In genomic region chr15:102074070-102074731, GRCm38 (mm10) we compare ENCODE assay signal across 8 mouse cellular contexts. TPM values are rescaled to one million over a fixed set of nuclear protein-coding genes. Genes with fewer than 3 reads are reported as not detected.
DNase-seq lines count a peak whose midpoint lies in the region; ATAC-seq and TF ChIP-seq lines count a peak whose summit lies in the region.

No protein-coding gene starts in this region.

- WGBS in forebrain, embryonic 11.5 days, result under 1% methylated on average over 56 of the region's 57 CpGs
- WGBS in heart, postnatal 0 days, result under 1% methylated on average over 46 of the region's 57 CpGs
- under 1% methylated on average over 55 of the region's 57 CpGs for WGBS in neural tube, embryonic 14.5 days
- WGBS in thymus, adult 2 months, result under 1% methylated on average over 57 of the region's 57 CpGs

- H3K36me3 ChIP-seq in forebrain, embryonic 11.5 days (ENCODE audit: control insufficient read depth, insufficient read depth, low read length), result no peaks in the 10 kb centered on the region
- no peaks in the 10 kb centered on the region for H3K36me3 ChIP-seq in heart, postnatal 0 days (replicated peaks; ENCODE audit: control insufficient read depth, insufficient read depth, low read length)
- no peaks in the 10 kb centered on the region for H3K36me3 ChIP-seq in neural tube, embryonic 14.5 days (ENCODE audit: control insufficient read depth, insufficient read depth, low read length)
- H3K36me3 ChIP-seq in thymus, adult 2 months (ENCODE audit: control insufficient read depth, insufficient read depth, low read length), result no peaks in the 10 kb centered on the region

- H3K4me2 ChIP-seq in forebrain, embryonic 11.5 days (ENCODE audit: low read depth, low read length, severe bottlenecking), result peak overlapping the region; percentile 90
- peak overlapping the region; percentile 81 for H3K4me2 ChIP-seq in heart, postnatal 0 days (ENCODE audit: low read depth, low read length)
- peak overlapping the region; percentile 89 for H3K4me2 ChIP-seq in neural tube, embryonic 14.5 days (ENCODE audit: low read depth, low read length)

- H3K4me1 ChIP-seq in forebrain, embryonic 11.5 days (replicated peaks; ENCODE audit: control insufficient read depth, insufficient read depth, low read length), result peaks cover 4% of the 10 kb centered on the region; the same call in 1 of the 2 replicates
- H3K4me1 ChIP-seq in heart, postnatal 0 days (ENCODE audit: control insufficient read depth, insufficient read depth), result peaks cover 17% of the 10 kb centered on the region; the same call in 1 of the 2 replicates
- H3K4me1 ChIP-seq in neural tube, embryonic 14.5 days (ENCODE audit: control insufficient read depth, insufficient read depth, low read length), result peaks cover 21% of the 10 kb centered on the region
- peaks cover 11% of the 10 kb centered on the region for H3K4me1 ChIP-seq in thymus, adult 2 months (replicated peaks; ENCODE audit: control insufficient read depth, insufficient read depth, low read length)

- 0 out of 2 replicates have a peak, but pooled peaks have one; percentile 10 for TF ChIP-seq POLR2A in thymus, adult 2 months (IDR thresholded peaks at IDR 0.05; ENCODE audit: control insufficient read depth, extremely low read depth, insufficient read depth, low read length, poor library complexity)

- no peak for TF ChIP-seq CTCF in heart, postnatal 0 days (IDR thresholded peaks at IDR 0.05; ENCODE audit: low read depth)
- 0 out of 2 replicates have a peak, but pooled peaks have one; percentile 30 for TF ChIP-seq CTCF in thymus, adult 2 months (IDR thresholded peaks at IDR 0.05; ENCODE audit: borderline replicate concordance, control insufficient read depth, extremely low read depth, insufficient read depth, low read length, poor library complexity)

- peak; percentile 17; the same call in 1 of the 2 replicates for TF ChIP-seq EP300 in heart, postnatal 0 days (IDR thresholded peaks at IDR 0.05; ENCODE audit: low read depth)

- H3K4me3 ChIP-seq in forebrain, embryonic 11.5 days (ENCODE audit: low read depth, low read length), result peak overlapping the region; percentile 93
- H3K4me3 ChIP-seq in heart, postnatal 0 days (ENCODE audit: low read depth, low read length), result peak overlapping the region; percentile 77
- H3K4me3 ChIP-seq in neural tube, embryonic 14.5 days (ENCODE audit: low read depth, low read length), result peak overlapping the region; percentile 97
- peak overlapping the region; percentile 72 for H3K4me3 ChIP-seq in thymus, adult 2 months (ENCODE audit: control insufficient read depth, insufficient read depth, low read length)

- no peaks in the 10 kb centered on the region for H3K9me3 ChIP-seq in forebrain, embryonic 11.5 days (ENCODE audit: control insufficient read depth, low read length)
- H3K9me3 ChIP-seq in heart, postnatal 0 days (replicated peaks; ENCODE audit: control insufficient read depth, low read length), result no peaks in the 10 kb centered on the region
- no peaks in the 10 kb centered on the region for H3K9me3 ChIP-seq in neural tube, embryonic 14.5 days (ENCODE audit: control insufficient read depth, low read length)

- DNase-seq in ES-CJ7 (ENCODE audit: low read depth, low spot score), result peak; percentile 83
- DNase-seq in c-Kit-positive CD71-positive TER-119-positive erythroid progenitor cells, embryonic 14.5 days (ENCODE audit: low spot score), result peak; percentile 44
- peak; percentile 84 for DNase-seq in forebrain, embryonic 11.5 days (ENCODE audit: low spot score)
- DNase-seq in heart, postnatal 0 days (ENCODE audit: low spot score), result no peak
- DNase-seq in layer of hippocampus, adult 18-20 months (ENCODE audit: low spot score in 2 of 2), result peak; percentile 32 to 61
- DNase-seq in lung, adult 18-20 months, result peak; percentile 57 to 62
- DNase-seq in thymus, adult 2 months, result peak; percentile 66

- peak overlapping the region; percentile 94 for H3K27ac ChIP-seq in forebrain, embryonic 11.5 days (ENCODE audit: low read depth, low read length)
- H3K27ac ChIP-seq in heart, postnatal 0 days (ENCODE audit: low read depth), result peak overlapping the region; percentile 89
- peak overlapping the region; percentile 98 for H3K27ac ChIP-seq in neural tube, embryonic 14.5 days (ENCODE audit: low read depth, low read length)
- H3K27ac ChIP-seq in thymus, adult 2 months (ENCODE audit: control insufficient read depth, insufficient read depth, low read length), result peak overlapping the region; percentile 57

- peak; percentile 49 for ATAC-seq in forebrain, embryonic 11.5 days (replicated peaks; ENCODE audit: low FRiP score)
- peak; percentile 38 for ATAC-seq in heart, postnatal 0 days (ENCODE audit: insufficient read depth, low read depth)
- peak; percentile 60 for ATAC-seq in neural tube, embryonic 14.5 days (ENCODE audit: low read depth)

- peak overlapping the region; percentile 96 for H3K9ac ChIP-seq in forebrain, embryonic 11.5 days (ENCODE audit: low read length)
- peak overlapping the region; percentile 84 for H3K9ac ChIP-seq in heart, postnatal 0 days (replicated peaks; ENCODE audit: low read depth, low read length)
- H3K9ac ChIP-seq in neural tube, embryonic 14.5 days (replicated peaks; ENCODE audit: low read depth, low read length), result peak overlapping the region; percentile 94

- H3K27me3 ChIP-seq in forebrain, embryonic 11.5 days (ENCODE audit: control insufficient read depth, insufficient read depth, low read length), result no peaks in the 10 kb centered on the region
- no peaks in the 10 kb centered on the region for H3K27me3 ChIP-seq in heart, postnatal 0 days (ENCODE audit: control insufficient read depth, insufficient read depth, low read length)
- H3K27me3 ChIP-seq in neural tube, embryonic 14.5 days (ENCODE audit: control insufficient read depth, insufficient read depth, low read length), result peaks cover 4% of the 10 kb centered on the region; the same call in 1 of the 2 replicates
- no peaks in the 10 kb centered on the region for H3K27me3 ChIP-seq in thymus, adult 2 months (ENCODE audit: control insufficient read depth, insufficient read depth, low read length)

RNA-seq across cellular contexts. Expression of gene Eif4b, which starts 0.6 kb away (rescaled TPM):
- polyA plus RNA-seq in forebrain, embryonic 11.5 days (2014; fragmentation: Nextera tagmentation; extraction: Ambion mirVana), result 122 and 129 TPM in 2 replicates
- total RNA-seq in heart, postnatal 0 days (2014; rRNA removed; ENCODE audit: low replicate concordance), result 109 and 110 TPM in 2 replicates
- 40.6 and 46.0 TPM in 2 replicates for polyA plus RNA-seq in heart, postnatal 0 days (2015; fragmentation: Nextera tagmentation; extraction: Ambion mirVana)
- total RNA-seq in layer of hippocampus, adult 18-20 months (2021), result 100 to 1,000 TPM; 197 to 203 TPM
- 77.6 and 96.9 TPM in 2 replicates for polyA plus RNA-seq in neural tube, embryonic 14.5 days (2014; fragmentation: Nextera tagmentation; extraction: Ambion mirVana)
- 99.3 and 108 TPM in 2 replicates for polyA plus RNA-seq in thymus, adult 2 months (2012; rRNA removed)

RNA-seq across cellular contexts. Expression of gene Tns2, which starts 26.0 kb away (rescaled TPM):
- polyA plus RNA-seq in forebrain, embryonic 11.5 days (2014; fragmentation: Nextera tagmentation; extraction: Ambion mirVana), result 8.8 and 10.5 TPM in 2 replicates
- 40.3 and 57.9 TPM in 2 replicates for total RNA-seq in heart, postnatal 0 days (2014; rRNA removed; ENCODE audit: low replicate concordance)
- 21.9 and 24.6 TPM in 2 replicates for polyA plus RNA-seq in heart, postnatal 0 days (2015; fragmentation: Nextera tagmentation; extraction: Ambion mirVana)
- 10 to 100 TPM; 13.8 to 18.2 TPM for total RNA-seq in layer of hippocampus, adult 18-20 months (2021)
- polyA plus RNA-seq in neural tube, embryonic 14.5 days (2014; fragmentation: Nextera tagmentation; extraction: Ambion mirVana), result 4.3 and 9.5 TPM in 2 replicates
- 15.9 and 26.4 TPM in 2 replicates for polyA plus RNA-seq in thymus, adult 2 months (2012; rRNA removed)

RNA-seq across cellular contexts. Expression of gene Krt18, which starts 46.2 kb away (rescaled TPM):
- 12.0 and 13.6 TPM in 2 replicates for polyA plus RNA-seq in forebrain, embryonic 11.5 days (2014; fragmentation: Nextera tagmentation; extraction: Ambion mirVana)
- total RNA-seq in heart, postnatal 0 days (2014; rRNA removed; ENCODE audit: low replicate concordance), result 12.9 and 75.9 TPM in 2 replicates
- polyA plus RNA-seq in heart, postnatal 0 days (2015; fragmentation: Nextera tagmentation; extraction: Ambion mirVana), result 15.0 and 15.3 TPM in 2 replicates
- total RNA-seq in layer of hippocampus, adult 18-20 months (2021), result under 1 TPM; 0.23 to 0.64 TPM
- 0.61 and 0.75 TPM in 2 replicates for polyA plus RNA-seq in neural tube, embryonic 14.5 days (2014; fragmentation: Nextera tagmentation; extraction: Ambion mirVana)
- polyA plus RNA-seq in thymus, adult 2 months (2012; rRNA removed), result 197 and 219 TPM in 2 replicates

Comparison
In these comparisons a context has a peak if more than half of its experiments do, and no peak if none do; other contexts are left out.
1. RNA of gene Krt18, which starts 46.2 kb away (polyA plus RNA-seq): 197 to 219 TPM in thymus, adult 2 months; 15.0 to 15.3 TPM in heart, postnatal 0 days, 12.0 to 13.6 TPM in forebrain, embryonic 11.5 days and 0.61 to 0.75 TPM in neural tube, embryonic 14.5 days; every median in the first group is over 10 times any median in the second.
2. Peak in every context shown above with its lines, with median percentiles within 50 percentile points of each other: ATAC-seq, H3K27ac ChIP-seq, H3K4me2 ChIP-seq, H3K4me3 ChIP-seq and H3K9ac ChIP-seq.